Mouse (Mus musculus) cerebellum, postnatal 14 days (tissue): ENCODE data around the gene Plcb3.

Source experiments
- DNase-seq, 2 experiments: peaks; one replicate each; pipeline ENCODE4 v3.0.0; 2021; ENCODE audit warnings: mixed read lengths in 2 of 2

Plcb3 gene

GRCm38 (mm10) chr19:6969665-6970381 lies 6.4 kb downstream of the Plcb3 start:
- DNase-seq: peak; percentile 35 to 57

GRCm38 (mm10) chr19:6969291-6969664 lies 7.0 kb downstream of the Plcb3 start:
- DNase-seq: no peak

DNA sequence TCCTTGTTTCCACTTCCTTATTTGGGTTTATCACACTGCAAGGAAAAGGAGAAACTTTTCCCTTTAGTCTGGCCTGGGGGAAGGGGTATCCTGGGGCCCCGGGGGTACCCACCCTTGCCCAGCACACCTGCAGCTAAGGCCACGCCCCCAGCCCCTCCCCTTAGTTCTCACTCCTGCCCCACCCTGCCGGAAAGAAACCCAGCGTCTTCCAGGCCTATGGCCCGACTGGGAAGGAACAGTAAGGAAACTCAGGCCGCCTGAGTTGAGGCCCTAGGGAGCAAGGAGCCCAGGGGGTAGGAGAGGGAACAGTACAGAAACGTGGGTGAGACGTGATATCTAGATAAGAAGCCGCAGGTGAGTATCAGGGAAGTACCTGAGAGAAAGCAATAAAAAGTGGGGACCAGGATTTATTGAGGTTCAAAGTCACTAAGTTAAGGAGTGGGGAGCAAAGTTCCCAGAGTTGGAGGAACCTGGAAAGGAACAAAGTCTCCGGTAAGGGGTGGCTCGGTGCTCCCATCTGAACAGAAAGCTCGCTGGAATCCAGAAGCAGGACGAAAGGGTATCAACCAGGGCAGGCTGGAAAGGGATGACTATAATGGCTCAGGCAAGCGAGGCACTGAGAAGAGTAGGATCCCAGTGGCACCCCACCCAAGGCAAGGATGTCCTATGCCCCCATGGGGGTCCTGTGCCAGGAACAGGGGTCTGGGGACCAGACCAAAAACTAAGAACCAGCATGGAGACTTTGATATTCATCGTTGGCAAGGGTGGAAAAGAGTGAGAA lies 7.6 kb downstream of the Plcb3 start:
- no peak for DNase-seq

GRCm38 (mm10) chr19:6956461-6956860 lies 19.8 kb downstream of the Plcb3 start:
- DNase-seq: no peak

DNA sequence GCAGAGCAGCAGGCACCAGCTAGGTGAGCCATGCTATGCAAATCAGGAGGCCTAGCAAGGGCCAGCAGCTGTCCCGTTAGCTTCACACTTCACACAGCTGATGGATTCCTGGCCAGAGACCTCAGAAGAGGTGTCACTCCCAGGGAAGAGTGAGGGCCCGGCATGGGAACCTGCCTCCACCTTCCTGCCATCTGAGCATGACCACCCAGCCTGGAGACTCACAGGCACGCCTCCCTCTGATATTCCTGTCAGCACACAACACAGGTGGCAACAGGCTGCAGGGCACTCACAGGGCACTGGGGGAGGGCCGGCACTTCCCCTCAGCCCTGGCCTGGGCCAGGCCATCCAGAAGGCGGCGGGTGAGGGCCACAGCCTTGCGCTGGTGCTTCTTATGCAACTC lies 20.8 kb downstream of the Plcb3 start:
- no peak for DNase-seq

GRCm38 (mm10) chr19:6954046-6954445 lies 22.2 kb downstream of the Plcb3 start:
- peak in 1 of 2 experiments; percentile 66 for DNase-seq

DNA sequence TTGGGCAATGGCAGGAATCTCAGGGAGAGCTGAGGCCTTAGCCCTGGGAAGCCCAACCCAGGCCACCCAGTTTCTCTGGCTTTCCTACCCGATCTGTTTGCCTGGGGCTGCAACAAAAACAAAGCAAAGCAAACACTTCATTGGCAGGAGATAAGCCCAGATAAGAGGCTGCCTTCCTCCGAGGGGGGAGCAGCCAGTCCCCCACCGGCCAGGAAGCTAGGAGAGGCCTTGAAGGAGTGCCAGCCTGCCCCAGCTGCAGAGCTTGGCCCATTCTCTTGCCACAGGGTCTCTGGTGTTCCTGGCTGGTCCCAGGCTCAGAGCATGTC lies 23.6 kb downstream of the Plcb3 start:
- no peak for DNase-seq

GRCm38 (mm10) chr19:6951994-6952711 lies 24.1 kb downstream of the Plcb3 start:
- DNase-seq: peak; percentile 77 to 79

DNA sequence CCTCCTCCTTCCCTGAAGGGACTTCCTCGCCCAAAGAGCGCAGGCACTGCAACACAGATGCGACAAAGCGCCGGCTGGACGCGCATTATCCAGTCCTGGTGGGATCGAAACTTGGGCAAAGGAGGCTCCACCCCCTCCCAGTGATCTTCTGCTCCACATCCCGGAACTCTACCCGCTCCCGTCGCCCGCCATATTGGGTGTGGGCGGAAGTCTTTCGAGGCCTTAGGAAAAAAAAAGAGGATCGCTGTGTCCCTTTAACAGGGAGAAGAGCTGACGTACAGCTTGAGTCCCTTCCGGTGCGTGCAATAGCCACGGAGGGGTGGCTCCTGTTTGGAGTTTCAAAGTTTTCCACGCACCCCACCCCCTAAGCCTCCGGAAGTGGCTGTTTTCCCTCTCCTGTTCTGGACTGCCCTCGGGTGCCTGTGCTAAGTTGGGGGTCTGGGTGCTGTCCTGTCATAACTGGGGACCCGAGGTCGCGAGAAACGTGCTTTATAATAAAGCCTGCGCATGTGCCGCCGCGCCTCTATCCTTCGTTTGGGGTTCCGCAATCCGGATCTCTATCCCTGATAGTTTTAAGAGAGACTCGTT lies 24.8 kb downstream of the Plcb3 start:
- DNase-seq: peak; percentile 91 to 93

- DNase-seq: peak; percentile 59 to 72
Observed at GRCm38 (mm10) chr19:6950613-6951153, 25.6 kb downstream of the Plcb3 start.

DNA sequence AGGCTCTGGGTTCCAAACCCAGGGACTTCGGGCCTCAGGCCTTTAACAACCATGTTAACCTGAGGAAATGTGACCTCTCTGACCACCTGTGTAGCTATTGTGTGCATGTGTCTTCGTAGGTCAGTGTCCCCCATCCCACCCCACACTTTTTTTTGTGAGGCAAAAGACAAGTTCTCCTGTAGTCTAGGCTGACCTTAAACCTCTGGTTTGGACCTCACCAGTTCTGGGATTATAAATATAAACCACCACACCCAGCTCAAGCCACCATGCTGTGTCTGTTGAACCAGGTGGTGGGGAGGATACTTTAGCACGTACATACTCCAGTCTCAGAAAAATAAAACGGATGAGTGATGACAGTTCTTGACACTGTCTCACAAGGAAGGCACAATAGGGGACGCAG lies 26.3 kb downstream of the Plcb3 start:
- DNase-seq: no peak

DNA sequence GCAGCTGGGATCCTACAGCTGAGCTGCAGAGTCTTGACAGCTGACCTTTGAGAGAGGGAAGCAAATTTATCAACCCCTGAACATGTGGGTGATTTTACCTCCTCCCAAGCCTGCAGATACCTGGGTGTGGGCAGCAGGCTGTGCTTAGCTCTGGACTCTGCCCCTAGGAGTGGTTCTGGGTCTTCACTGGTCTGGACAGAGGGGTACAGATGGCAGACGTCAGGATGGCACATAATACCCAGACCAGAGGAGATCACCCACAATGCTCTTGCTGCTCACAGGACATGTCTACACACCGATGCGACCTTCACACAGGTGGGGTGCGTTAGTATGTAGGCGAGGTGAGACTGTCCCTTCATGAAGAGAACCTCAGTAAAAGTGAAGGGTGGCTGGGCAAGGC lies 26.7 kb downstream of the Plcb3 start:
- DNase-seq: no peak

DNA sequence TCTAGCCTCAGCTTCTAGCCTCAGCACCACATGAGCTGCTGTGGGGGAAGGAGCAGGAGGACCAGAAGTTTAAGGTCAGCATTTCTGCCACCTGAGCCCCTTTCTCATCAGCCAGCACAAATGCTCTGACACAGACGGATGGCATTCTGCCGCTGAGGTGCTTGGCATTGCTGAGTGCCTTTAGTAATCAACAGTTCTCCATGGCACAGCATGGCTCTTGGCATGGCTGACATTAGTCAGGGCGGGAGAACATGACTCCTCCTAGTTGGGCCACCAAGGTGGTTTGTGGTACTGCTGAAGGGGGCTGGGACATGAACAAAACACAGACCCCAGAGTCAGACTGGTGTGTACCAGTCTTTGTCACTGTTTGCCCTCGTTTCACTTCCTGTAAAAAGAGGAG lies 28.1 kb downstream of the Plcb3 start:
- peak; percentile 90 to 93 for DNase-seq

DNA sequence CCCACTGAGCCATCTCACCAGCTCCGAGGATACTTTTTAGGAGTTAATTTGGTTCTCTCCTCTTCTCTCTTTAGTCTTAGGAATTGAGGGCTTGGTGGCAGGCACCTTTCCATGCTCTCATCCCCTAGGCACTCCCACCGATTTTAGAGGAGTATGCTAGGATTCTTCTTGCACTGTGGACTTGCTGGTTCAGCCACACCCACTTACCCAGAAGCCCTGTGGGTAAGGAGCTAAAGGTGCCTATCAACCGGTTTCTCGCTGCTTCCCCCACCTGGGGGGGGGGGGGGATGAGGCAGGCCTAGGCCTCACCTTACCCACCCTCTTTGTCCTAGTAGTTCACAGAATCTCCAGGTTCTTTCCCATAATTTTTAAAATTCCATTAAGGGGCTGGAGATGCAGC lies 28.5 kb downstream of the Plcb3 start:
- no peak for DNase-seq

GRCm38 (mm10) chr19:6943709-6944108 lies 32.6 kb downstream of the Plcb3 start:
- DNase-seq: no peak

DNA sequence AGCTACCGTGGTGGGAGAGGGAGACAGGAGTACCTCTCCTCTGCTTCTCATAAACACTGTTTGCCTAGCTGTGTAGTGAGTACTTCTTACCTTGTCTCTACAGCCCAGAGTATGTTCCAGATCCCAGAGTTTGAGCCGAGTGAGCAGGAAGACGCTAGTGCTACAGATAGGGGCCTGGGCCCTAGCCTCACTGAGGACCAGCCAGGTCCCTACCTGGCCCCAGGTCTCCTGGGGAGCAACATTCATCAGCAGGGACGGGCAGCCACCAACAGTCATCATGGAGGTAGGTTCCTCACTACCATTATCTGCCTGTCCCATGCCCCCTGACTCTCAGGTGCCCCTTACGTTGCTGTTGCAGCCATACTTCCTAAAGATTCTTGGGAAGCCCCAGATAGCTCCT lies 33.5 kb downstream of the Plcb3 start:
- DNase-seq: peak in 1 of 2 experiments; percentile 32

DNA sequence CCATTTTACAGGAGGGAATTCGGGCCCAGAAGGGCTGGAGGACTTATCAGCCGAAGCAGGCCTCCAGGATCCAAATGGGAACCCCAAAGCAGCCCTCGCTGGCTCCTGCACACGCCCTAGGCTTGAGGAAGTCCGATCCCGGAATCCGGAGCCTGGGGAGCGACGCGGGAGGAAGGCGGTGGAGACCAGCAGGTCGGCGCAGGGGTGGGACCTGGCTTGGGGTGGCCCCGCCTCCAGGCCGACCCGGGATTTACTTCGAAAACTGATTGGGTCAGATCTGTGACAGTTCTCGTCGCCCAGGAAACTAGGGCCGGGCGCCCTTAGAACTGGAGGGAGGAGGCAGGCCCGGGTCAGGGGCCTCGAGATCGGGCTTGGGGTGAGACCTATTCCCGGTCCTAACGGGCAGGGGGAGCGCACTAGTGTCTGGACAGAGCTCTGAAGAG lies 34.0 kb downstream of the Plcb3 start, which contains the start of gene Gpr137:
TSS of gene Gpr137 (minus strand) at position 232 of the 443 bp plus-strand sequence.
- DNase-seq: peak; percentile 89 to 92

GRCm38 (mm10) chr19:6941372-6942248 lies 34.7 kb downstream of the Plcb3 start, which contains the start of gene Bad:
Bad (plus strand) TSS chr19:6941861.
- DNase-seq: peak; percentile 97 to 98

DNA sequence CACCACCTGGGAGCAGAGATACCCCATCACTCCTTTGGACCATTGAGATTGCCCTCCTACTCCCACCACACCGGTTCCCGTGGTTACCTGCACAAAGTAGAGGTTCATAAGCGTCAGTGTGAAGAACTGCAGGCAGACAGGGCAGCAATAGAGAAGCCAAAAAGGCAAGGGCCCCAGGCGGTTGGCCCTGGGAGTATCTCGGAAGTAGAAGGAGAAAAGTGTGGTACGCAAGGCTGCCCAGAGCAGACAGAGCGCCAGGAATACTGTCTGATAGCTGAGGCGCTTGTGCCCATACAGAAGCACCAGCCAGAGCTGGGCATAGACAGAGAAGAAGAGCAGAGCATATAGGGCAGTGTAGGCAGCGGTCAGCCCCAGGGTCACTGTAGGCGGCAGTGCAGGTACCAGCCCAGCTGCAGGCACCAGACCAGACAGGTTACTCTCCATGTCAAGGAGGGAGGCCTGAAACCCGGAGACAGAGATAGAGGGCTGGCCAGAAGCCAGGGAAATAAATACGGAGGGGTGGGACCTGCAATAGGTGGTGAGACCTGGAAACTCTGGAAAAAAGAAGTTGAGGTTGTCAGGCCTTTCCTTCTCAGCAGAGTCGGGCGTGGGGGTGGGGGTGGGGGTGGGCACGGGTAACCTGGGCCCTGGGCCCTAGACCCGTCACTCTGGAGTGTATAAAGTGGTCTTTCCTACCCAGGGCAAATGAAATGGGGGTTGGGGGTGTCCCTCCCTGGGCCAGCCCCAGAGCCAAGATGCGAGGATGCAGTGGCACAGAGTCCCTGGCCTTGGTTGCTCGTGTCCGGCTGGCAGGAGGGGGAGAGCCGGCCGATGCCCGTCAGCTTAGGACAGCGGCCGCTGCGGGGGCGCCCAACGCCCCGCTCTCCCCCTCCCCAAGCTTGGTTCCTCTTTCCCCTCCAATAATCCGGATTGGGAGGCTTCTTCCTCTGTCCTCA lies 35.6 kb downstream of the Plcb3 start:
- peak; percentile 31 to 50 for DNase-seq
